Mouse (Mus musculus) stomach, postnatal 0 days (tissue): ENCODE data around the gene Gm815.

Source experiments
- CTCF ChIP-seq: IDR thresholded peaks from 2 replicates; pipeline ENCODE4 v1.5.1; 2016; ENCODE audit warnings: antibody characterized with exemption, low read depth, mild to moderate bottlenecking, moderate library complexity
- EP300 ChIP-seq: optimal IDR thresholded peaks from 2 replicates; pipeline ENCODE3; 2016; ENCODE audit warnings: antibody characterized with exemption

DNA sequence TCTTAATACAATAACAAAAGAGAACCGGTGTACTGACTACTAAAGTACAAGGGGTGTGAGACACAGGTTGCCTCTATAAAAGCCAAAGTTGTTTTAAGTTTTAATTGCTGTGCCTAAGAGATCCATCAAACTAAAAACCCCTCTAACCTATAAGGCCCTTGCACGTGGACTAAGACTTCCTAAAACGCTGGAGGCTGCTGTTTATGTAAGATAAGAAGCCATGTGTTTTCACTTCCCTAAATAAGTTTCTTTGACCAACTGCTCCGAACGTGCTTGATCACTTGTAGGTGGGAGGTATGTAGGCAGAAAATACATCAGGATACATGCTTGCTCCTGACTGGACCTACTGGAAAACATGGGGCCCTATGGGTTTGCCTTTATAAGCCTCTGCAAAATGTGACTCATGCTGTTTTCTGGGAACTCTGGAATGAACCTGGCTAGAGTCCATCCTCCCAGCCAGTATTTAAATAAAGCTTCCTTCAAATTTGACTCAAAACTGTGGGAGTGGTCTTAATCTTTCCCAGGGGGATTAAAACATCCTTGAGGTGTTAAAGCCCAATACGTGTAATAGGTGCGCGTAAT, 31.9 kb upstream of the Gm815 start:
- no peak for TF ChIP-seq CTCF
- no peak for TF ChIP-seq EP300
